Mouse (Mus musculus) kidney, postnatal 36 days (tissue): ENCODE results near the gene Cerk.
A peak's percentile ranks its signal among the peaks of the same experiment; 100 is the strongest.

Experiments
- DNase-seq, 2 experiments: peaks; one replicate each; pipeline ENCODE4 v3.0.0; 2021 to 2022; ENCODE audit warnings: mixed read lengths in 2 of 2

Cerk gene

DNA sequence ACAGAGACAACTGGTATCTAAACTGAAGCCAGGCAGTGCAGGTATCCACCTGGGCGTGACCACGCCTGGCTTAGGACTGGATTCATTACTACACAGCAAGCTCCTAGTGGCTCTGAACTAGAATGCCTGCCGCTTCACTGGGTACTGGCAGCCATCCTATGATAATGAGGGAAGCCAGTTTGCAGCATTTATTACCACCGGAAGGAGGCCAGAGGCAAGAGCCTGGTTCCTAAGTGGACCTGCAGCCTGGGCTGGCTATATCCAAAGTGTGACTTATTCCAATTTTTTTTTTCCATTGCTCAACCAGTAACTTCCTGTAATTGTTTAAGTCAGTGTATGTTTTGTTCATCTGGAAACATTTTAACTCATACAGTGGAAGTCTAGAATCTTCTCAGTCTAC, 20.4 kb upstream of the Cerk start:
- DNase-seq = peak in 1 of 2 experiments; percentile 60

DNA sequence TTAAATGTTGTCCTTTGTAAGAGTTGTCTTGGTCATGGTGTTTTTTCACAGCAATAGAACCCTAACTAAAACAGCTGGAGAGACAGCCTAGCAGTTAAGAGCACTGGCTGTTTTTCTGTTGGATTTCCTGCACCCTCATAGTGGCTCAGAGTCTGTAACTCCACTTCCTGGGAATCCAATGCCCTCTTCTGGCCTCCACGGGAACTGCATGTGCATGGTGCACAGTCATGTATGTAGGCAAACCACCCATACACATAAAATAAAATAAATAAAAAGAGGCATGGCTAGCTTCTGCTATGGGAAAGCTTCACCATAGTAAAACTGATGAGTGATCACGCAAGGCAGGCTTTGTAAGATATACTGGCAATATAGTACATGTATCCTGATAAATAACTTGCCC, 19.4 kb upstream of the Cerk start:
- peak in 1 of 2 experiments; percentile 84 for DNase-seq

DNA sequence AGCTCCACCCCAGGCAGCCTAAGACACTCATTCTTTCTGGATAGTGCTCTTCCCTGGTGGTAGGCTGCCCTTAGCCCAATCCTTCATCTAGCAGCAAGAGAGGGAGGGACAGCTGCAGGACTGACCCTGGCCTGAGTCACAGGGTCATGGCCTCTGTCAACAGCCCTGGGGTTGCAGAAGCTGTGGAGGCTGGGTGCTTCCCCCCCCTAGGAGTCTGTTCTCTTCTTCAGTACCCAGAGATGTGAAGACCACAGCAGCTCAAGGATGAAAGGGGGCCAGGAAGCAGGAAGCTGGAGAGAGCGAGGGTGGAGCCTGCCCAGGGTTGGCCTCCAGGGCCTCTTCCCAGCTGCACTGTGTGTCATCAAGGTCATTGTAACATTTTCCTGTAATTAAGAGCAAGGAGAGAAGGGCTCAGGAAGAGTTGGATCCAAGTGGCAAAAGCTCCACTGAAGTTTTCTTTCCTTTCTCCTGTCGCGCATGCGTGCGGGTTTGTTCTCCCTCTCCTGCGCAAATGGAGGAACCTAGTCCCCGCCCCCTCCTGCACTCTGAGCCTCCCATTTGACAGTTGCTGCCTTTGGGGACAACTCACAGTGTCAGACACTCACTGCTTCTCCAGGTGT, 18.1 kb upstream of the Cerk start:
- peak in 1 of 2 experiments; percentile 70 for DNase-seq

DNA sequence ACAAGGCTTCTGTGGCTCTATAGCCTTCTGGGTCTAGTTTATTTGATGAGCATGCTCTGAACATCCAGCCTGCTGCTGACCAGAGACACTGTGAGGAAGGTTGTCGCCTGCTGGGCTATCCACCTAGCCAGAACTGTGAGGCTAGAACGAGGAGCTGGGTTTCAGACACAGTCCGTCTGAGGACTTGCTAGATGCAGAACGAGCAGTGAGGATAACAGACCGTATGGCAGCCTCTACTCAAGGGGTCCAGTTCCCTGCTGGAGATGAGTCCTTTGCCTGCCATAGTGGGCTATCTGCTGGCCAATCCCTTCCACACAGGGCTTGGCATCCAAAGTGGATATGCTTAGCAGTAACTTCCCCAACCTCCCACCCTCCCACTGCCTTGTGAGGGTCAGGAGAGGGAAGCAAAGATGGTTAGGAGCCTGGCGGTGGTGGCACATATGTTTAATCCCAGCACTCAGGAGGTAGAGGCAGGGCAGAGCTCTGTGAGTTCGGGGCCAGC, 17.4 kb upstream of the Cerk start:
- DNase-seq = no peak

- peak in 1 of 2 experiments; percentile 33 for DNase-seq
These were observed 16.7 kb upstream of the Cerk start for GRCm38 (mm10) chr15:86202640-86203039.

- DNase-seq = peak in 1 of 2 experiments; percentile 66
These were observed 15.9 kb upstream of the Cerk start for GRCm38 (mm10) chr15:86201696-86202330.

DNA sequence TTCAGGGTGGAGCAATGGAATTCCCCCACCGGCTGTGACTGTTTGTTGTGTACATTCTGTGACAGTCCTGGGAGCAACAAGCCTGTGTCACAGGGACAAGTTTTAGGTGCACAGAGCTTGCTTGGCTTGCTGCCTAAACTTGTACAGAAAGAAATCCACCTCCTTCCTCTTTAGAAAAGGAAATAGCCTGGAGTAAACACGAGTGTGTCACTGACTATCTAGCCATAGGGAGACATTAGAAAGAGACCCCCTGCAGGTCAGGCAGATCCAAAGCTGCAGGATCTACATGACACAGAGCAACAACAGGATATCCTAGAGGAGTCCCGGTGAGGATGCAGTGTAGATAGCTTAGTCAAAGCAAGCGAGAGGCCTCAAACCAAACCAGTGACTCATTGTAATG, 15.2 kb upstream of the Cerk start:
- DNase-seq = peak; percentile 30 to 63

DNA sequence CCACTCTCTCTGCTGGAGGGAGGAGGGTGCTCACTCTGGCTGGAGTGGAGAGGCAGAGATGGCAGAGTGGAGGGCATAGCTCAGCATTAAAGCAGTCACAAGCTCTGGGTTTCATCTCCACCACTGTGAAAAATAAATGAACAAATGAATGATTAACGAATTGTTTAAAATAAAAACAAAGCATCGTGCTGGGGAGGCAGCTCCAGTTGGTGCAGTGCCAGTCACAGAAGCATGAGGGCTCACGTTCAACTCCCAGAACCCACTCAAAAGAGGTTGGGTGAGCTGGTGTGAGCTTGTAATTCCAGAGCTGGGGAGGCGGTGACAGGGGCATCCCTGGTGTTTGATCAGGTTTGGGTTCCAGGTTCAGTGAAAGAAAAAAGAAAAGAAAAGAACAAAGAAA, 14.2 kb upstream of the Cerk start:
- DNase-seq = no peak

GRCm38 (mm10) chr15:86199482-86199881, 13.5 kb upstream of the Cerk start:
- no peak for DNase-seq

- DNase-seq = no peak
These were observed 13.1 kb upstream of the Cerk start for GRCm38 (mm10) chr15:86199052-86199451.

DNA sequence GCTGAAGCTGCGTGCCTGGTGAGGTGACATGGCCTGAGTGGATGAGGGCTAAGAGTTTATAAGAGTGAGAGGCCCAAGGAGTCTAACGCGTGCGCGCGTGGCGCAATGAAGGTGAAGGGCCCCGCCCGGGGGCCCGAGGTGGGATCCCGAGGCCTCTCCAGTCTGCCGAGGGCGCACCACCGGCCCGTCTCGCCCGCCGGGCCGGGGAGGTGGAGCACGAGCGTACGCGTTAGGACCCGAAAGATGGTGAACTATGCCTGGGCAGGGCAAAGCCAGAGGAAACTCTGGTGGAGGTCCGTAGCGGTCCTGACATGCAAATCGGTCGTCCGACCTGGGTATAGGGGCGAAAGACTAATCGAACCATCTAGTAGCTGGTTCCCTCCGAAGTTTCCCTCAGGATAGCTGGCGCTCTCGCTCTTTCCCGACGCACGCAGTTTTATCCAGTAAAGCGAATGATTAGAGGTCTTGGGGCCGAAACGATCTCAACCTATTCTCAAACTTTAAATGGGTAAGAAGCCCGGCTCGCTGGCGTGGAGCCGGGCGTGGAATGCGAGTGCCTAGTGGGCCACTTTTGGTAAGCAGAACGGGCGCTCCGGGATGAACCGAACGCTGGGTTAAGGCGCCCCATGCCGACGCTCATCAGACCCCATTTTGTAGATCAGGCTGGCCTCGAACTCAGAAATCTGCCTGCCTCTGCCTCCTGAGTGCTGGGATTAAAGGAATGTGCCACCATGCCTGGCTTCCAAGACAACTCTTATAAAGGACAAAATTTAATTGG, 8.9 kb upstream of the Cerk start:
- peak in 1 of 2 experiments; percentile 40 for DNase-seq

DNA sequence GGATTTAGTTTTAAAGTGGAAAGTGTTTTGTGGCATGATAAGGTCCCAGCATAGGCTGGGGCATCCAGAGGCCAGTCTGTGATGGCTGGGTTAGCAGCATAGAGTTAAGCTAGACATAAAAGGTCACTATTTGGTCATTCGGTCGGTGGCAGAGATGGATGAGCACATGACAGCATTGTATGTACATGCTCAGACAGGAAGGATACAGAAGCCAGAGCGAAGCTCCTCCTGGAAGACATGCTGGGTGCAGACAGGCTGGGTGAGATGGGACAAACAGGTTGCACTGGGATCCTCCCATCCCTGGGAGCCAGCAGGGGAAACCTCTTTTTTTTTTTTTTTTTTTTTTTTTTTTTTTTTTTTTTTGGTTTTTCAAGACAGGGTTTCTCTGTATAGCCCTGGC, 6.0 kb upstream of the Cerk start:
- DNase-seq = no peak

GRCm38 (mm10) chr15:86191505-86191904, 5.6 kb upstream of the Cerk start:
- DNase-seq = no peak

GRCm38 (mm10) chr15:86190387-86190786, 4.4 kb upstream of the Cerk start:
- no peak for DNase-seq

DNA sequence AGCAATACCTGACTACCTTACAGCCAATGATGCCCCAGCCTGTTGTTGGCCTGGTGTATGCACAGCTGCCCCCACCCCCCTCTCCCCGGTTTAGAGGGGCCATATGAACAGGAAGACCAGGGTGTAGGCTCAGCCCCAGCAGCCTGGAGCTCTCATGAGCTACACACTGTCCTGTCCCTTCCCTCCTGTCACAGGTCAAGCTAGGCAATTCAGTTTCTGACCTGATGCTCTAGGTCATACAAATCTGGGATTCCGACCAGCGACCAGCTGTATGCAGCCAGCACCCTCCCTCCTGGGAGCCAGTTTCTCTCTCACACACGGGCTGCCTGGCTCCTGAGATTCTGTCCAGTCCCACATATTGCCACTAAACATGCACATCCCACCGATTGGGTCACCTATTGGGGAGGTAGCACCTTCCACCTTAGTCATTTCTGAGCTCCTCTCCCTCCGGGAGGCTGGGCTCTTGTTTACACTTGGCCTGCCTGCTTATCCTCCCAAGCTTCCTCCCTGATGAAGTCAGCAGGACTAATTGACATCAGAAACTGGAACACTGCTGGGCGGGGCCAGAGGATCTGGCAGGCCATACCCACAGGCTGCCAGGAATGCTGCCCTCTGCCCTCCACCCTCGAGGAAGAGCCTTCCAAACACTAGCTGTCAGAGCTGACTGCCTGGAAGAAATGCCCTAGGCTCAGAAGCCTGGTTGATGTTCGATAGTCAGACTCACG, 3.0 kb upstream of the Cerk start:
- DNase-seq = peak; percentile 96 to 98

DNA sequence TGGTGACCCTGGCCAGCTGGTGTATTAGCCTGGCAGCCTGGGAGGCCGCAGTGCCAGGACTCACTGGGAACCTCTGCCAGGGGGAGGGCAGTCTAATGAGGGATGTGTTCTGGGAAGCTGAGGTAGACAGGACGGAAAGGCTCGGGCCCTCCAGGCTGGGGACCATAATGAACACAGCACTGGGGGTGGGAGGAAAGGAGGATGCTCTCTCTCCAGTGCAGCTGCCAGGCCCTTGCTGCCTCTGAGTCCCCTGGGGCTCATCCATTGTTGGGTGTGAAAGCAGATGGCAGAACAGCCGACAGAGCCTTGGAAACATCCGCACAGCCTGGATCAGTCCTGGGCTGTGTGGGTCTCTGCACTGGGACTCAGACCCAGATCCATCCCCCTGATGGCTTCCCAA, 2.2 kb upstream of the Cerk start:
- peak in 1 of 2 experiments; percentile 70 for DNase-seq

GRCm38 (mm10) chr15:86186686-86187085, 745 bp upstream of the Cerk start:
- DNase-seq = peak in 1 of 2 experiments; percentile 42

- DNase-seq = peak in 1 of 2 experiments; percentile 68
These were observed 871 bp downstream of the Cerk start for GRCm38 (mm10) chr15:86184851-86185688.

GRCm38 (mm10) chr15:86184071-86184470, 1.9 kb downstream of the Cerk start:
- no peak for DNase-seq

DNA sequence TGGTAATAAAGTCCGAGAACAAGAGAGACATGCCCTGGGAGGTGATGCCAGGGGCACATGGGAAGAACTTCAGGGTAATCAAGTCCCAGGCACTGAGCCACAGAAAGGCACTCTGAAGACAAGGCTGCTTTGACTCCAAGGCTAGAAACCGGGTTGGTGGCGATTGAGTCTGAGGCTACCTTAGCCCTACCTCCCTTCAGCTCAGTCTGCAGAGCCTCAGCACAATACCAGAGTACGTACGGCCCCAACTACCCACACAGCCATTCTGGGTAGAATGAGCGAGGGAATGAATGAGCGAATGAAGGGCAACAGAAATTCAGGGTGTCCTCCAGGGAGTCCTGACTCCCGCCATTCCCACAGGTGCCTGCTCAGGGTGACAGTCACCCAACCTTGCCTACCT, 2.5 kb downstream of the Cerk start:
- DNase-seq = no peak

DNA sequence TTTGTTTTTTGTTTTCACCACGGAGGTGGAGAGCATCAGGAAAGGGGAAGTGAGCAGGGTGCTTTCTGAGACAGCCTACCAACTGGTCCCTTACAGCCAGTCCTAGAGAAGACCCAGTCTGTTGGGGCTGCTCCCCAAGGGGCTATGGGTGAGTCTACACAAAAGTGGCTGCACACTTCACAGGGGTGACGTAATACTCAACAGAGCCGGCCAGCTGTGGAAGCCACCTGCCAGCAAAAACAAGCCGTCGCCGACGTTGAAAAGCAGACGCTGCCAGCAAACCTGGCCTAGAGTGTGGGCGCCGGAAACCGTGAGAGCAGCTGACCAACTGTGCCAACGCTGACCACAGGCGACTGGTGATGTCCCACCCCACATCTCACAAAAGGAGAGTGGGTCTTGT, 3.3 kb downstream of the Cerk start:
- DNase-seq = peak in 1 of 2 experiments; percentile 41

DNA sequence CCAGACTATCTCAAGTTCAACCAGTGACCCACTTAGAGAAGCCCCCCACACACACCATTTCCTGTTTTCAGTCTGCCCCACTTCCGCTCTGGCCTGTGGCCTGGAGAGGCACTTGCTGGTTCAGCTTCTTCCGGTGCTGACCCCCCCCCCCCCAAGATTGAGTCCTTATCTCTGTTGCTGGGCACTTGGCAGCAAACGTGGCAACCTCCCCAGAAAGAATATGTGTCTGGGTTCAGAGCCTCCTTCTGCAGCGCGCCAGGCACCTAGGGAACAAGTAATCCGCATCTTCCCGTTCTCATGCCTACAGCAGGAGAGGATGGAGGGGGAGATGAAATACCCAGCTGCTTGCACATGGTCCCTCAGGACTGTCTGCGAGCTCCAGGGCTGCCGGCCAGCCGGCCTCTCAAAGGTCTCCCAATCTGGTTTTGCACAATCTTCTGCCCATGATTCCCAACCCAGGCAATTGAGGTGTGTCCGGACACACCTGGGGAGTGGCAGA, 4.0 kb downstream of the Cerk start:
- peak in 1 of 2 experiments; percentile 62 for DNase-seq
